Mouse (Mus musculus): ENCODE results near the gene Mis18a.

Gene Mis18a

GRCm38 (mm10) chr16:90703646-90704045, 23.6 kb downstream of the Mis18a start:
- DNase-seq, result no peak

- no peak for DNase-seq
Measured at GRCm38 (mm10) chr16:90701541-90701940, 25.7 kb downstream of the Mis18a start.

GRCm38 (mm10) chr16:90699390-90699789, 27.8 kb downstream of the Mis18a start:
- DNase-seq, result no peak

- no peak for DNase-seq
Measured at GRCm38 (mm10) chr16:90696306-90696705, 30.9 kb downstream of the Mis18a start.

GRCm38 (mm10) chr16:90695121-90695520, 32.1 kb downstream of the Mis18a start:
- no peak for DNase-seq

GRCm38 (mm10) chr16:90694719-90695118, 32.5 kb downstream of the Mis18a start:
- peak; percentile 41 for DNase-seq

GRCm38 (mm10) chr16:90693625-90694024, 33.6 kb downstream of the Mis18a start:
- DNase-seq, result no peak

- DNase-seq, result no peak
Measured at GRCm38 (mm10) chr16:90692704-90693385, 34.4 kb downstream of the Mis18a start.

GRCm38 (mm10) chr16:90687687-90688263, 39.4 kb downstream of the Mis18a start:
- DNase-seq, result no peak

GRCm38 (mm10) chr16:90687011-90687410, 40.2 kb downstream of the Mis18a start:
- no peak for DNase-seq

- DNase-seq, result no peak
Measured at GRCm38 (mm10) chr16:90684092-90684491, 43.1 kb downstream of the Mis18a start.

GRCm38 (mm10) chr16:90679984-90680383, 47.2 kb downstream of the Mis18a start:
- no peak for DNase-seq

- no peak for DNase-seq
Measured at GRCm38 (mm10) chr16:90678820-90679219, 48.4 kb downstream of the Mis18a start.

GRCm38 (mm10) chr16:90676920-90677574, 50.2 kb downstream of the Mis18a start:
- DNase-seq, result peak; percentile 33

GRCm38 (mm10) chr16:90674651-90675050, 52.6 kb downstream of the Mis18a start:
- DNase-seq, result no peak

- no peak for DNase-seq
Measured at GRCm38 (mm10) chr16:90673507-90674354, 53.5 kb downstream of the Mis18a start.
